Mouse (Mus musculus) forebrain, postnatal 0 days (tissue): ENCODE data around the gene Rrm1. TPM values are rescaled to one million over a fixed set of nuclear protein-coding genes. Genes with fewer than 3 reads are reported as not detected.
"Not testable (repeated sequence)": the region's sequence is repeated elsewhere in the genome, so short reads cannot be mapped to it uniquely, and the experiment has no call there.

ENCODE experiments used
- ATAC-seq: fragments of 200-750 bp; cut with Nextera tagmentation; 2 replicates; pipeline ENCODE4 v1.8.0; 2017; ENCODE audit warnings: mild to moderate bottlenecking, moderate library complexity
- DNase-seq: peaks from one replicate; pipeline ENCODE4 v3.0.0-alpha.2; 2015
- H3K27ac ChIP-seq: fragments of 300-500 bp; sonication (generic); 2 replicates; pipeline ENCODE4 v1.5.1; 2014; ENCODE audit warnings: low read depth, mild to moderate bottlenecking, antibody characterized with exemption, low read length, moderate library complexity, mixed read lengths
- H3K27me3 ChIP-seq: fragments of 300-500 bp; sonication (generic); 2 replicates; pipeline ENCODE4 v1.6.1; 2014; ENCODE audit warnings: mild to moderate bottlenecking, low read length, mixed read lengths; ENCODE audit not compliant: insufficient read depth
- H3K36me3 ChIP-seq: fragments of 300-500 bp; sonication (generic); 2 replicates; pipeline ENCODE4 v1.6.1; 2014; ENCODE audit warnings: mild to moderate bottlenecking, moderate library complexity; ENCODE audit not compliant: insufficient read depth
- H3K4me1 ChIP-seq: fragments of 300-500 bp; sonication (generic); 2 replicates; pipeline ENCODE4 v1.6.1; 2014; ENCODE audit warnings: antibody characterized with exemption; ENCODE audit not compliant: insufficient read depth
- H3K4me2 ChIP-seq: fragments of 300-500 bp; sonication (generic); 2 replicates; pipeline ENCODE4 v1.6.1; 2014; ENCODE audit warnings: low read depth, mild to moderate bottlenecking, moderate library complexity
- H3K4me3 ChIP-seq: fragments of 300-500 bp; sonication (generic); 2 replicates; pipeline ENCODE4 v1.5.1; 2014; ENCODE audit warnings: low read depth, low read length, mixed read lengths
- H3K9ac ChIP-seq: fragments of 300-500 bp; sonication (generic); 2 replicates; pipeline ENCODE4 v1.6.1; 2014; ENCODE audit warnings: mild to moderate bottlenecking
- H3K9me3 ChIP-seq: fragments of 300-500 bp; sonication (generic); 2 replicates; pipeline ENCODE4 v1.6.1; 2016; ENCODE audit warnings: low read length
- CTCF ChIP-seq: sonication (generic); IDR thresholded peaks from 2 replicates; pipeline ENCODE4 v1.5.1; 2016; ENCODE audit warnings: antibody characterized with exemption, control low read depth, low read depth
- WGBS: fragments of 180-500 bp; shearing (Covaris S2); extraction: QIAGEN DNeasy Blood & Tissue Kit; methylation state at CpG from one replicate; pipeline ENCODE4 v1.1.7; 2014; 5-methylcytosine and 5-hydroxymethylcytosine counted together
- polyA plus RNA-seq: library from polyadenylated mRNA; unstranded; fragments of >200 nt; fragmentation: Nextera tagmentation; extraction: Ambion mirVana; gene quantifications from 2 replicates; pipeline ENCODE4 v1.2.1, GENCODE M21; 2015
- total RNA-seq: library from RNA; depleted of rRNA; stranded (reverse); fragments of >200 nt; gene quantifications from 2 replicates; pipeline ENCODE4 v1.2.3, GENCODE M21; 2014

Gene Rrm1
- total and polyA plus RNA-seq, 2 experiments from 2014 or later: 30.9 to 40.0 TPM

DNA sequence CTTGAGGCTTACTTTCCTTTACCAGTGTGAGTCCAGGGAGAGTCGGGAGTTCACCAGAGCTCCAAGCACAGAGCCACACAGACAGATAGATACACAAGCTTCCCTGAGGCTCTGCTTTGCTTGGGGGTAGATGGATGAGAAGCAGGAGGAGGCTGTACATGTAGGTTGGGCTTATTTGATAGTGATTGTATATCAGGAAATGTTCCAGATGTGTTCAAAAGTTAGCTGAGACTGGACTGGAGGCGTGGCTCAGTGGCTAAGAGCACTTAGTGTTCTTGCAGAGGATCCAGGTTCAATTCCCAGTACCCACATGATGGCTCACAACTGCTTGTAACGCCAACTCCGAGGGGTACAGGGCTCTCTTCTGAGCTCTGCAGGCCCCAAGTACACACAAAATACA lies 36.9 kb downstream of the Rrm1 start:
- H3K4me1 ChIP-seq: no peaks in the 10 kb centered on the region
- H3K9me3 ChIP-seq: no peaks in the 10 kb centered on the region
- TF ChIP-seq CTCF: no peak
- no peaks in the 10 kb centered on the region for H3K27me3 ChIP-seq
- no peak overlapping the region for H3K9ac ChIP-seq
- no peak for DNase-seq
- 91% methylated on average over 4 of the region's 4 CpGs for WGBS
- H3K27ac ChIP-seq: no peak overlapping the region
- ATAC-seq: no peak
- no peaks in the 10 kb centered on the region for H3K36me3 ChIP-seq
- H3K4me3 ChIP-seq: no peak overlapping the region
- no peak overlapping the region for H3K4me2 ChIP-seq

- WGBS: 82% methylated on average over 3 of the region's 3 CpGs
- Histone ChIP-seq H3K9ac (no peak overlapping the region), H3K36me3 (no peaks in the 10 kb centered on the region), H3K27ac (no peak overlapping the region), H3K4me3 (no peak overlapping the region), H3K9me3 (no peaks in the 10 kb centered on the region), H3K4me2 (no peak overlapping the region), H3K4me1 (no peaks in the 10 kb centered on the region), H3K27me3 (no peaks in the 10 kb centered on the region)
- TF ChIP-seq CTCF: no peak
- ATAC-seq: no peak
- no peak for DNase-seq
Measured at GRCm38 (mm10) chr7:102478926-102479325, 37.4 kb downstream of the Rrm1 start.

DNA sequence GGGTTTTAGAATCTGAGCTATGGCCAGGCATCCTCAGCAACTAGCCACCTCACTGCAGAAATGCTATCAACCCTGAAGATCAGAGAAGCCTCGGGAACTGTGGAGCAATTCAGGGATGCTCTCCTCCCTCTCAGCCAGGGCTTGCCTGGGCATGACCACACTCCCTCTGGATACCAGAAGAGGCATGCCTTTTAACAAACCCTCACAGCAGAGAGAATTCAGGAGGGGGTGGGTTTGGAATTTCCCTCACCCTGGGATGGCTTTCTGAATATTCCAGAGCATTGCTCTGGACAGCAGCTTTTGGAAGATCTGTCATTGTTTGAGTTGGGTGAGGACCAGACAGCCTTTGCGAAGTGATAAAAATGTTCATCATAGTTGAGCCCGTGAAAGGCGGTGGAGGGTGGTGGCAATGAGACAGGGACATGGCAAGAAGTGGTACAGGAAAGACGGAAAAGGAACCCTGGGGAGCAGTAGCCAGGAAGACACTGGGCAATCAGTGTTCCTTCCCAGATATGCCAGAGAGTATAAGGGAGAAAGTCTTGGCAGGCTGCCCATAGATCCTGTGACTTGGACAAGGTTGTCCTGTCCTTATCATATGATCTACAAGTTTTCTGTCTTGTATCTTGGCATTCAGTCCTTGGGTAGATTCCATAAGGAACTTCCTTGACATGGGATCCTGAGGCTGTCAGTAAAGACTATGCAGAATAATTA lies 38.0 kb downstream of the Rrm1 start:
- no peak overlapping the region for H3K4me2 ChIP-seq
- no peak for DNase-seq

DNA sequence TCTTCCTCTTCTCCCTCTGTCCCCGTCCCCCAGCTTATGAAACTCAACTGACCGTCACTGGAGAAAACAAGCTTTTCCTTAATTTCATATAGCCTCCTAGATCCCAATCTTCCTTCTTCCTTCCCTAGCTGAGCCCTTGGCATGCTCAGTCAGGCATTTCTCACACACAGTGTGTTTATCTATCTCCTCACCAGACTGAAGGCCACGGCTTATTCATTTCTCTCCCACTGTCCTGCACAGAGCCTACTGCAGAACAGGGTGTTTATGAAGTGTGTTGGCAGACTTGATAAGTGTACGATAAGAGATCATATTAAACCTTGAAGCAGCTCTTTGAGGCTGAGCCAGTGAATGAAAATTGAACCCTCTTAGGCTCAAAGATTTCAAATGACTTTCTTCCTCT lies 39.3 kb downstream of the Rrm1 start:
- DNase-seq: no peak

More for the DNA sequence above, 38.0 kb downstream of the Rrm1 start:
- no peak for ATAC-seq
- Histone ChIP-seq H3K9me3 (no peaks in the 10 kb centered on the region), H3K27me3 (no peaks in the 10 kb centered on the region), H3K27ac (no peak overlapping the region), H3K4me1 (no peaks in the 10 kb centered on the region), H3K9ac (no peak overlapping the region), H3K36me3 (no peaks in the 10 kb centered on the region), H3K4me3 (no peak overlapping the region)
- no peak for TF ChIP-seq CTCF
- 81% methylated on average over 5 of the region's 5 CpGs for WGBS

GRCm38 (mm10) chr7:102481579-102481978 lies 40.1 kb downstream of the Rrm1 start, which contains the start of gene Olfr543:
Gene Olfr543 (minus strand): TSS chr7:102481679.
- H3K36me3 ChIP-seq: no peaks in the 10 kb centered on the region
- DNase-seq: no peak
- no peak within 1 kb of the TSS for H3K4me2 ChIP-seq
- no peak for ATAC-seq
- H3K4me1 ChIP-seq: no peaks in the 10 kb centered on the region
- no peaks in the 10 kb centered on the region for H3K9me3 ChIP-seq
- no peak within 1 kb of the TSS for H3K9ac ChIP-seq
- no peak for TF ChIP-seq CTCF
- H3K4me3 ChIP-seq: no peak within 1 kb of the TSS
- no peaks in the 10 kb centered on the region for H3K27me3 ChIP-seq
- WGBS: 96% methylated on average over 4 of the region's 4 CpGs
- no peak within 1 kb of the TSS for H3K27ac ChIP-seq

More for the DNA sequence above, 39.3 kb downstream of the Rrm1 start:
- no peaks in the 10 kb centered on the region for H3K36me3 ChIP-seq
- H3K27me3 ChIP-seq: no peaks in the 10 kb centered on the region
- TF ChIP-seq CTCF: no peak
- no peaks in the 10 kb centered on the region for H3K4me1 ChIP-seq
- no peaks in the 10 kb centered on the region for H3K9me3 ChIP-seq
- H3K9ac ChIP-seq: no peak overlapping the region
- WGBS: 94% methylated on average over 4 of the region's 4 CpGs
- no peak for ATAC-seq
- H3K4me2 ChIP-seq: no peak overlapping the region
- H3K27ac ChIP-seq: no peak overlapping the region
- no peak overlapping the region for H3K4me3 ChIP-seq

- no peak for ATAC-seq
- H3K4me1 ChIP-seq: no peaks in the 10 kb centered on the region
- 85% methylated on average over 2 of the region's 2 CpGs for WGBS
Measured at GRCm38 (mm10) chr7:102483665-102484064, 42.2 kb downstream of the Rrm1 start.

GRCm38 (mm10) chr7:102484766-102485165 lies 43.3 kb downstream of the Rrm1 start:
- ATAC-seq, H3K36me3 ChIP-seq: not testable (repeated sequence)
- 78% methylated on average over 7 of the region's 8 CpGs for WGBS

More at GRCm38 (mm10) chr7:102483665-102484064, 42.2 kb downstream of the Rrm1 start:
- Histone ChIP-seq H3K27ac (no peak overlapping the region), H3K4me2 (no peak overlapping the region), H3K4me3 (no peak overlapping the region), H3K9ac (no peak overlapping the region), H3K36me3 (no peaks in the 10 kb centered on the region), H3K27me3 (no peaks in the 10 kb centered on the region), H3K9me3 (no peaks in the 10 kb centered on the region)
- no peak for TF ChIP-seq CTCF
- DNase-seq: no peak

More at GRCm38 (mm10) chr7:102484766-102485165, 43.3 kb downstream of the Rrm1 start:
- H3K4me3 ChIP-seq, H3K9me3 ChIP-seq, H3K4me1 ChIP-seq, H3K4me2 ChIP-seq, H3K27ac ChIP-seq, DNase-seq, H3K9ac ChIP-seq, H3K27me3 ChIP-seq: not testable (repeated sequence)
